ENCODE assay signal across 12 mouse cellular contexts in the genomic region with DNA sequence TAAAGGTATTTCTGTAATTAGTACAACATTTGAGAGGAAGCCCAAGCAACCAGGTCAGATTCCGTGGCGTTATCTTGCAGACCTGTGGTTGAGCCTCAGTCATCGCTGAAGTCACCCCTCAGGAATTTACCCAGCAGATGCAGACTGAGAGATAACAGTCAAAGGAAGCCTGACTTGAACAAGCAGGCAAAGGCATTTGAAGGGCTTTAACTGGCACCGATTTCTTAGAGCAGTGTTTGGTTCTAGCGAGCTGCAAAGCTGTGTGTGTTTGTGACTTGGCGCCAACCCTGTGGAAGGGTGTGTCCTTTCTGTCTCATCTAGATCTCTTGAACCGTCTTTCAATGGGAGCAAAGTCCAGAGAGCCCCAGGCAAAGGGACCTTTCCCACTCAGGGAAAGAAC. TPM values are rescaled to one million over a fixed set of nuclear protein-coding genes. Genes with fewer than 3 reads are reported as not detected.
DNase-seq lines count a peak whose midpoint lies in the region; ATAC-seq lines count a peak whose summit lies in the region.
"Had no signal": no experiment of that assay in that cellular context is flagged by ENCODE, and none has a peak within 500 bp of the region (broad histone marks: within the 10 kb centered on the region; RNA-seq: fewer than 3 reads in every experiment).

No protein-coding gene starts in this region.

- H3K9me3 ChIP-seq in intestine, embryonic 16.5 days (ENCODE audit: control insufficient read depth, low read length): no peaks in the 10 kb centered on the region
- no peaks in the 10 kb centered on the region for H3K9me3 ChIP-seq in forebrain, embryonic 11.5 days (ENCODE audit: control insufficient read depth, low read length)

- WGBS in intestine, embryonic 16.5 days: 16% methylated on average over 7 of the region's 7 CpGs
- WGBS in forebrain, embryonic 11.5 days: 72% methylated on average over 7 of the region's 7 CpGs

- H3K27me3 ChIP-seq in intestine, embryonic 16.5 days (replicated peaks; ENCODE audit: control insufficient read depth, insufficient read depth, low read length): no peaks in the 10 kb centered on the region
- no peaks in the 10 kb centered on the region for H3K27me3 ChIP-seq in forebrain, embryonic 11.5 days (ENCODE audit: control insufficient read depth, insufficient read depth, low read length)

- H3K4me2 ChIP-seq in intestine, embryonic 16.5 days (ENCODE audit: low read depth, low read length): no peak overlapping the region
- no peak overlapping the region for H3K4me2 ChIP-seq in forebrain, embryonic 11.5 days (ENCODE audit: low read depth, low read length, severe bottlenecking)

- peak; percentile 32 for DNase-seq in CD4-positive, CD25-positive, alpha-beta regulatory T cell, adult 2 months (ENCODE audit: low read depth, low spot score)
- peak; percentile 37 for DNase-seq in CD4-positive helper T cell, adult 2 months (ENCODE audit: low read depth, low spot score)
- DNase-seq in lung, postnatal 36 days: peak; percentile 78
- DNase-seq in cerebellum, postnatal 14 days: no peak
- DNase-seq in forebrain, embryonic 11.5 days (ENCODE audit: low spot score): no peak
- DNase-seq in frontal cortex, postnatal 10 days (ENCODE audit: low spot score in 2 of 2): no peak
- DNase-seq: cerebellum, adult 8-10 months; gastrocnemius, adult 2 months; kidney, adult 18-20 months; midbrain, embryonic 14.5 days had no signal

- ATAC-seq in CD4-positive, CD25-positive, alpha-beta regulatory T cell, adult 4 months: no peak
- ATAC-seq in intestine, embryonic 16.5 days: peak; percentile 56
- no peak for ATAC-seq in forebrain, embryonic 11.5 days (replicated peaks; ENCODE audit: low FRiP score)

- H3K9ac ChIP-seq in intestine, embryonic 16.5 days (ENCODE audit: low read depth, low read length): 0 out of 2 replicates have a peak overlapping the region, but pooled peaks have one; percentile 33
- H3K9ac ChIP-seq in forebrain, embryonic 11.5 days (ENCODE audit: low read length): no peak overlapping the region

- H3K36me3 ChIP-seq in intestine, embryonic 16.5 days (ENCODE audit: control insufficient read depth, insufficient read depth, low read length): no peaks in the 10 kb centered on the region
- H3K36me3 ChIP-seq in forebrain, embryonic 11.5 days (ENCODE audit: control insufficient read depth, insufficient read depth, low read length): no peaks in the 10 kb centered on the region

- no peak overlapping the region for H3K4me3 ChIP-seq in intestine, embryonic 16.5 days (ENCODE audit: low read length)
- H3K4me3 ChIP-seq in forebrain, embryonic 11.5 days (ENCODE audit: low read depth, low read length): no peak overlapping the region
- H3K4me3 ChIP-seq: gastrocnemius, adult 2 months had no signal

- no peak overlapping the region for H3K27ac ChIP-seq in intestine, embryonic 16.5 days (ENCODE audit: low read length)
- no peak overlapping the region for H3K27ac ChIP-seq in forebrain, embryonic 11.5 days (ENCODE audit: low read depth, low read length)
- H3K27ac ChIP-seq: gastrocnemius, adult 2 months had no signal

- H3K4me1 ChIP-seq in intestine, embryonic 16.5 days (ENCODE audit: control insufficient read depth, insufficient read depth, low read length): peaks cover 3% of the 10 kb centered on the region; the same call in 1 of the 2 replicates
- H3K4me1 ChIP-seq in forebrain, embryonic 11.5 days (replicated peaks; ENCODE audit: control insufficient read depth, insufficient read depth, low read length): no peaks in the 10 kb centered on the region

RNA-seq across cellular contexts. Expression of a gene that starts 22.0 kb away (rescaled TPM):
- 10 to 100 TPM in 1 of 2 experiments, 1 to 10 TPM in 1; 9.8 to 16.0 TPM for polyA plus RNA-seq in CD4-positive, CD25-positive, alpha-beta regulatory T cell, adult 4 months (2017; shearing (Covaris generic))
- 28.0 and 33.9 TPM in 2 replicates for polyA plus RNA-seq in intestine, embryonic 16.5 days (2015; fragmentation: Nextera tagmentation; extraction: Ambion mirVana)
- polyA plus RNA-seq in forebrain, embryonic 11.5 days (2014; fragmentation: Nextera tagmentation; extraction: Ambion mirVana): 70.0 and 74.7 TPM in 2 replicates

Comparison
In these comparisons a context has a peak if more than half of its experiments do, and no peak if none do; other contexts are left out.
1. DNase-seq: peak in CD4-positive, CD25-positive, alpha-beta regulatory T cell, adult 2 months (single experiment), CD4-positive helper T cell, adult 2 months (single experiment) and lung, postnatal 36 days (single experiment); none in cerebellum, postnatal 14 days (0 of 2), forebrain, embryonic 11.5 days (single experiment) and frontal cortex, postnatal 10 days (0 of 2).